In the genomic region with DNA sequence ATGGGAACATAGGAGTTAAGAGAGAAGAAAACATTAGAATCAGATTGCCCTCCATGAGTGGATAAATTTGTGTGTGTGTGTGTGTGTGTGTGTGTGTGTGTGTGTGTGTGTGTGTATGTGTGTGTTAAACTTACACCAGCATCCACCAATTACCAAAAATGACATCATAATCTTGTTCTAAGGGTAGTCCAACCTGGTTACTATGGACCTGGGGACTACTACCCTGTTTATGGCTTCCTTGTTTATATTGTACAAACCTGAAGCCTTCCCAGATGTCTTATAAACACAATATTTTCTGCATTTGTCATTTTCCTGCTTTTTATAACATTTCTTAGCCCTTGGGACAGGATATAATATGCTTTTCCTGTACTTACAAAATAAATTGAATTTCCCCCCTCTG, we compare ENCODE assay signal across 16 mouse cellular contexts.
"Had no signal": no experiment of that assay in that cellular context is flagged by ENCODE, and none has a peak within 500 bp of the region (broad histone marks: within the 10 kb centered on the region; RNA-seq: fewer than 3 reads in every experiment).

No protein-coding gene starts in this region.

- H3K9ac ChIP-seq: neural tube, embryonic 12.5 days; neural tube, embryonic 13.5 days; neural tube, embryonic 15.5 days; stomach, embryonic 15.5 days had no signal

- H3K27me3 ChIP-seq: neural tube, embryonic 12.5 days; neural tube, embryonic 13.5 days; neural tube, embryonic 15.5 days; stomach, embryonic 15.5 days had no signal

- H3K4me1 ChIP-seq: stomach, embryonic 15.5 days had no signal

- DNase-seq: retina, postnatal 1 day; right cerebral cortex, adult 18-20 months; right cerebral cortex, postnatal 14 days; right cerebral cortex, postnatal 25 days; right cerebral cortex, postnatal 4 days; spleen, adult 18-20 months; thymus, adult 18-20 months; thymus, adult 2 months; thymus, postnatal 14 days; thymus, postnatal 25 days; thymus, postnatal 36 days had no signal

- H3K36me3 ChIP-seq: neural tube, embryonic 12.5 days; neural tube, embryonic 13.5 days; neural tube, embryonic 15.5 days; stomach, embryonic 15.5 days had no signal

- H3K27ac ChIP-seq: neural tube, embryonic 12.5 days; neural tube, embryonic 13.5 days; neural tube, embryonic 15.5 days; stomach, embryonic 15.5 days; stomach, postnatal 0 days had no signal

- H3K4me3 ChIP-seq: neural tube, embryonic 12.5 days; neural tube, embryonic 13.5 days; neural tube, embryonic 15.5 days; stomach, embryonic 15.5 days had no signal

- H3K9me3 ChIP-seq: neural tube, embryonic 12.5 days; neural tube, embryonic 13.5 days; neural tube, embryonic 15.5 days; stomach, embryonic 15.5 days had no signal

- H3K4me2 ChIP-seq: neural tube, embryonic 12.5 days; neural tube, embryonic 13.5 days; neural tube, embryonic 15.5 days; stomach, embryonic 15.5 days had no signal
